Mouse (Mus musculus) intestine, postnatal 0 days (tissue): ENCODE results near the gene Pcsk2. TPM values are rescaled to one million over a fixed set of nuclear protein-coding genes. Genes with fewer than 3 reads are reported as not detected.
A peak's percentile ranks its signal among the peaks of the same experiment; 100 is the strongest.

Experiments used
- ATAC-seq: fragments of 200-750 bp; cut with Nextera tagmentation; 2 replicates; pipeline ENCODE4 v1.8.0; 2017; ENCODE audit warnings: mild to moderate bottlenecking, moderate TSS enrichment, moderate library complexity
- H3K27ac ChIP-seq: fragments of 300-500 bp; sonication (generic); 2 replicates; pipeline ENCODE4 v1.5.1; 2014; ENCODE audit warnings: mild to moderate bottlenecking, low read depth, low read length, moderate library complexity
- H3K27me3 ChIP-seq: fragments of 300-500 bp; sonication (generic); replicated peaks from 2 replicates; pipeline ENCODE4 v1.6.1; 2014; ENCODE audit warnings: low read length, mixed read lengths; ENCODE audit not compliant: control insufficient read depth, insufficient read depth
- H3K36me3 ChIP-seq: fragments of 300-500 bp; sonication (generic); 2 replicates; pipeline ENCODE4 v1.6.1; 2014; ENCODE audit warnings: mild to moderate bottlenecking, moderate library complexity; ENCODE audit not compliant: control insufficient read depth, insufficient read depth
- H3K4me1 ChIP-seq: fragments of 300-500 bp; sonication (generic); replicated peaks from 2 replicates; pipeline ENCODE4 v1.6.1; 2014; ENCODE audit warnings: antibody characterized with exemption, low read length, mixed read lengths; ENCODE audit not compliant: control insufficient read depth, insufficient read depth
- H3K4me2 ChIP-seq: fragments of 300-500 bp; sonication (generic); replicated peaks from 2 replicates; pipeline ENCODE4 v1.6.1; 2014; ENCODE audit warnings: low read depth, mild to moderate bottlenecking, moderate library complexity
- H3K4me3 ChIP-seq: fragments of 300-500 bp; sonication (generic); 2 replicates; pipeline ENCODE4 v1.5.1; 2014; ENCODE audit warnings: low read depth, low read length
- H3K9ac ChIP-seq: fragments of 300-500 bp; sonication (generic); 2 replicates; pipeline ENCODE4 v1.6.1; 2014; ENCODE audit warnings: mild to moderate bottlenecking, low read depth, low read length
- H3K9me3 ChIP-seq: fragments of 300-500 bp; sonication (generic); 2 replicates; pipeline ENCODE4 v1.6.1; 2016; ENCODE audit warnings: mixed run types; ENCODE audit not compliant: control insufficient read depth
- CTCF ChIP-seq: sonication (generic); IDR thresholded peaks from 2 replicates; pipeline ENCODE4 v1.5.1; 2016; ENCODE audit warnings: low read depth, mild to moderate bottlenecking, control low read depth, antibody characterized with exemption, moderate library complexity
- WGBS: fragments of 180-500 bp; shearing (Covaris S2); extraction: QIAGEN DNeasy Blood & Tissue Kit; methylation state at CpG from one replicate; pipeline ENCODE4 v1.1.7; 2014; 5-methylcytosine and 5-hydroxymethylcytosine counted together
- polyA plus RNA-seq: library from polyadenylated mRNA; unstranded; fragments of >200 nt; fragmentation: Nextera tagmentation; extraction: Ambion mirVana; gene quantifications from 2 replicates; pipeline ENCODE4 v1.2.1, GENCODE M21; 2015

The Pcsk2 gene
- polyA plus RNA-seq, 1 experiment from 2014 or later = 0.57 TPM

DNA sequence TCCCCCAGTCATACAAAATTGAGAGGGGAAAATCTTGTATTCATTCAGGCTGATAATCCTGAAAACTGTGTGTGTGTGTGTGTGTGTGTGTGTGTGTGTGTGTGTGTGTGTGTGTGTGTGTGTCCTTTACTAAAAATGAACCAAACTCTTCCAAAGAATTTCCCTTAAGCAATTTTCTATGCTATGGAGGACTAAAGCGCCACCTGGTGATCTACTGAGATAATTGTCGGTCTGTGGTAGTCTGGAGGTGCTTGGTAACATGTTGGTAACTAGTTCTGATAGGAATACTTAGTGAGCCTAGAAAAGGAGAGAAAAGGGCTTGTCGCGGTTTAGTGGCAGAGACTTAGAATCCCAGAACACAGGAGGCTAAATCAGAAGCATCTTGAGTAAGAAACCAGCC, 230.5 kb downstream of the Pcsk2 start:
- H3K4me3 ChIP-seq = no peak overlapping the region
- no peak overlapping the region for H3K4me2 ChIP-seq
- no peak overlapping the region for H3K9ac ChIP-seq
- peak; percentile 66 for TF ChIP-seq CTCF
- H3K27me3 ChIP-seq = no peaks in the 10 kb centered on the region
- no peaks in the 10 kb centered on the region for H3K36me3 ChIP-seq
- no peak for ATAC-seq
- no peaks in the 10 kb centered on the region for H3K9me3 ChIP-seq
- H3K27ac ChIP-seq = no peak overlapping the region
- H3K4me1 ChIP-seq = no peaks in the 10 kb centered on the region
- WGBS = 12% methylated on average over 4 of the region's 4 CpGs

DNA sequence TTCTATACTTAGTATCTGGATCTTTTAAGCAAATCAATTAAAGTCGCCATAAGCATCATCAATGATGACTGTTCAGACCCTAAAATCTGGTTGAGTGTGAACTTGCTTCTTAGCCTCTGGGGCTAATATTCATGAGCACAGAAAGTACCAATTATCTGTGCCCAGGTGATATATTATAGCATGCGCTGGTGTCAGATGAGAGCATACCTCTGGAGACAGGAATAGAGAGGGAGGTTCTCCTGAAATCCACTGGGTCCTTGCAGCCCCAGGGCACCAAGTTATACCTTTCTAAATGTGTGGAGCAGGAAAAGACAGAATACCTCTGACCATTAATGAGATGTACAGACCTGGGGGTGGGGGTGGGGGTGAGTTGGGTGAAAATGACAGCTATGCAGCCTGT, 234.4 kb downstream of the Pcsk2 start:
- Histone ChIP-seq H3K9me3 (no peaks in the 10 kb centered on the region), H3K9ac (no peak overlapping the region), H3K27me3 (no peaks in the 10 kb centered on the region), H3K36me3 (no peaks in the 10 kb centered on the region), H3K4me3 (no peak overlapping the region), H3K4me1 (no peaks in the 10 kb centered on the region), H3K4me2 (no peak overlapping the region), H3K27ac (no peak overlapping the region)
- WGBS = 84% methylated on average over 2 of the region's 2 CpGs
- TF ChIP-seq CTCF = no peak
- ATAC-seq = no peak

DNA sequence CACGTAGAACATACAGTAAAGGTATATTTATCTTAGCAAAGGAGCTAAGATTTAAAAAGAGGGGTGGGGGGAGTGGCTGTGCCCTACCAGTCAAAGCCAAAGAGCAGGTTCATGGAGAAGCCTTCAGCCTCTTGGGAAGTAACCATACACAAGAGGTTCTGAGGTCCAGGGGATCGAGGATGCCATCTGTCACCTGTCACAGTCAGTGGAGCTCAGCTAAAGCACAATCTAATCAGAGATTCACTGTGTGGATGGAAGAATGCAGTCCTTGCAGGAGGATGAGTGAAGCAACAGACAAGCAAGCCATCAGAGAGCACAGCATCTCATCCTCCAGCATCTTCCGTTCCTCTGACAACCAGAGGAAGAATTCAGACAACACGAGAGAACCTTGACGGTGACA, 244.0 kb downstream of the Pcsk2 start:
- no peak overlapping the region for H3K27ac ChIP-seq
- 82% methylated on average over 5 of the region's 5 CpGs for WGBS

DNA sequence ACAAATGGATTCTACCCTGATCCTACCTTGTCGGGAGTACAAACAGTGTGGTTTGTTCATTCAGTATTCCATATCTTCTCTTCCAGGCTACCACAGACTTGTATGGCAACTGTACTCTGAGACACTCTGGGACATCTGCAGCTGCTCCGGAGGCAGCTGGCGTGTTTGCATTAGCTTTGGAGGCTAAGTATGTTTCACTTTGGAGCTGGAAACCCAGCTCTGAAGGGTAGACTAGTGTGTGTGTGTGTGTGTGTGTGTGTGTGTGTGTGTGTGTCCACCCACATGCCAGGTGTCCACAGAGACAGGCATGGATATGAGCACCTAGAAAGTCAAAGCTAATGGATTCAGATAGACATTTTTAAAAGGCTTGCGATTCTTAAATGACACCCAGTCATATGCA, 249.9 kb downstream of the Pcsk2 start:
- H3K4me1 ChIP-seq = no peaks in the 10 kb centered on the region
- no peak overlapping the region for H3K4me2 ChIP-seq
- no peak overlapping the region for H3K27ac ChIP-seq
- no peak for TF ChIP-seq CTCF
- no peak for ATAC-seq
- no peak overlapping the region for H3K9ac ChIP-seq
- H3K27me3 ChIP-seq = no peaks in the 10 kb centered on the region
- H3K36me3 ChIP-seq = no peaks in the 10 kb centered on the region
- H3K9me3 ChIP-seq = no peaks in the 10 kb centered on the region
- 79% methylated on average over 4 of the region's 4 CpGs for WGBS
- H3K4me3 ChIP-seq = no peak overlapping the region

More for the DNA sequence above, 244.0 kb downstream of the Pcsk2 start:
- Histone ChIP-seq H3K27me3 (no peaks in the 10 kb centered on the region), H3K4me2 (no peak overlapping the region), H3K36me3 (no peaks in the 10 kb centered on the region), H3K9me3 (no peaks in the 10 kb centered on the region), H3K4me1 (no peaks in the 10 kb centered on the region), H3K4me3 (no peak overlapping the region), H3K9ac (no peak overlapping the region)
- ATAC-seq = no peak
- TF ChIP-seq CTCF = no peak

DNA sequence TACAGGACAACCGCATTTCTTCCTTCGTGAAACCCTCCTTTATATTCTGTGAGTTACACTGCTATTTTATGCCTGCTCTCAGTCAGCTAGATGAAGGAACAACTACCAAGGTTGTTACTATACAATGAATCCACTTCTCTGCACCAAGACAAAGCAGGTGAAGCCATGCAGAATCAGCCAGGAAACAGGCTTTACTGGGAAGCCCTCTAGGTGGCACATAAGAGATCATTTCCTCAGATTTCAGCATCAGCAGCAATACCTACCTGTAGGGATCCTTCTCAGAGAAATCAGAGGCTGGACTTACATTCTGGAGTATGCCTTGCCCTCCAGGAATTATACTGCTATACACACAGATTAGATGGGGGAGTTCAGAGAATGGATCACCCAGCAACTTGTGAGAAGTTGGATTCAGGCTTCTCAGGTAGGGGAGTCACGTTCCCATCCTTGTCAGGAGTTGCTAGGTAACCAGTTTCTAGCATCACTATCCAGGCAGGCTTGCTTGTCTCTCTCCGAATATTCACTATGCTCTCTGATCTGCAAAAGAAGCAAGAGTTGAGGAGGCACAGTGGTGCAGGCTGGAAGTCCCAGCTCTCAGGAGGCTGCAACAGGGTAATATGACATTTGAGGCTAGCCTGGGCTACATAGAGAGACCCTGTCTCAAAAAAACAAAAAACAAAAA, 250.5 kb downstream of the Pcsk2 start:
- no peaks in the 10 kb centered on the region for H3K9me3 ChIP-seq
- no peak overlapping the region for H3K27ac ChIP-seq
- no peak overlapping the region for H3K4me2 ChIP-seq
- no peaks in the 10 kb centered on the region for H3K36me3 ChIP-seq
- no peak overlapping the region for H3K9ac ChIP-seq
- no peaks in the 10 kb centered on the region for H3K27me3 ChIP-seq
- H3K4me3 ChIP-seq = no peak overlapping the region
- TF ChIP-seq CTCF = no peak
- 67% methylated on average over 4 of the region's 4 CpGs for WGBS
- ATAC-seq = no peak
- H3K4me1 ChIP-seq = no peaks in the 10 kb centered on the region

DNA sequence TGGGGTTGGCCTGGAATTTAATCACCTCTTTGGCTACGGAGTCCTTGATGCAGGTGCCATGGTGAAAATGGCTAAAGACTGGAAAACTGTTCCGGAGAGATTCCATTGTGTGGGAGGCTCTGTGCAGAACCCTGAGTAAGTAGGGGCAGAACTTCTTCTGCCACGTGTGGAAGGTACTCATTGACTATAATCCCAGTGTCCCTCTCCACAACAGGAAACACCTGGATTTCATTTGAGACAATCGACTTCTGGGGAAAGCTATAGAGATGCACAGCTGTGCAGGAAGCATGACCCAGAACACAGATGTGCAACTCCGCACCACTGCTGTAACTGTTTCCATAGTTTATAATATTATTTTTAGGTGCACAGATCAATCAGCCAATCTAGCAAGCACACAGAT, 255.1 kb downstream of the Pcsk2 start:
- TF ChIP-seq CTCF = no peak
- H3K4me1 ChIP-seq = no peaks in the 10 kb centered on the region
- 71% methylated on average over 5 of the region's 5 CpGs for WGBS
- H3K36me3 ChIP-seq = no peaks in the 10 kb centered on the region
- no peak overlapping the region for H3K4me3 ChIP-seq
- H3K27ac ChIP-seq = no peak overlapping the region
- ATAC-seq = no peak
- no peaks in the 10 kb centered on the region for H3K9me3 ChIP-seq
- H3K4me2 ChIP-seq = no peak overlapping the region
- H3K27me3 ChIP-seq = no peaks in the 10 kb centered on the region
- no peak overlapping the region for H3K9ac ChIP-seq
